Mouse (Mus musculus) intestine, embryonic 16.5 days (tissue): ENCODE results near the gene Fam189a1. TPM values are rescaled to one million over a fixed set of nuclear protein-coding genes. Genes with fewer than 3 reads are reported as not detected.

Experiments
- ATAC-seq: fragments of 200-750 bp; cut with Nextera tagmentation; 2 replicates; pipeline ENCODE4 v1.8.0; 2017; ENCODE audit warnings: moderate TSS enrichment, moderate library complexity
- H3K27ac ChIP-seq: fragments of 300-500 bp; sonication (generic); 2 replicates; pipeline ENCODE4 v1.5.1; 2014; ENCODE audit warnings: mild to moderate bottlenecking, low read length
- H3K27me3 ChIP-seq: fragments of 300-500 bp; sonication (generic); replicated peaks from 2 replicates; pipeline ENCODE4 v1.6.1; 2014; ENCODE audit warnings: low read length, control low read depth, mixed read lengths; ENCODE audit not compliant: control insufficient read depth, insufficient read depth
- H3K36me3 ChIP-seq: fragments of 300-500 bp; sonication (generic); 2 replicates; pipeline ENCODE4 v1.6.1; 2014; ENCODE audit warnings: low read length, control low read depth; ENCODE audit not compliant: control insufficient read depth, insufficient read depth
- H3K4me1 ChIP-seq: fragments of 300-500 bp; sonication (generic); 2 replicates; pipeline ENCODE4 v1.6.1; 2014; ENCODE audit warnings: low read length, control low read depth, mixed read lengths; ENCODE audit not compliant: control insufficient read depth, insufficient read depth
- H3K4me2 ChIP-seq: fragments of 300-500 bp; sonication (generic); 2 replicates; pipeline ENCODE4 v1.6.1; 2014; ENCODE audit warnings: low read depth, low read length, control low read depth
- H3K4me3 ChIP-seq: fragments of 300-500 bp; sonication (generic); 2 replicates; pipeline ENCODE4 v1.5.1; 2014; ENCODE audit warnings: mild to moderate bottlenecking, low read length
- H3K9ac ChIP-seq: fragments of 300-500 bp; sonication (generic); 2 replicates; pipeline ENCODE4 v1.6.1; 2014; ENCODE audit warnings: low read depth, low read length
- H3K9me3 ChIP-seq: fragments of 300-500 bp; sonication (generic); 2 replicates; pipeline ENCODE4 v1.6.1; 2016; ENCODE audit warnings: low read length, control low read depth; ENCODE audit not compliant: control insufficient read depth
- WGBS: fragments of 180-500 bp; shearing (Covaris S2); extraction: QIAGEN DNeasy Blood & Tissue Kit; methylation state at CpG from one replicate; pipeline ENCODE4 v1.1.7; 2014; 5-methylcytosine and 5-hydroxymethylcytosine counted together
- polyA plus RNA-seq: library from polyadenylated mRNA; unstranded; fragments of >200 nt; fragmentation: Nextera tagmentation; extraction: Ambion mirVana; gene quantifications from 2 replicates; pipeline ENCODE4 v1.2.1, GENCODE M21; 2015

Fam189a1 gene
- polyA plus RNA-seq, 1 experiment from 2014 or later: 0.67 TPM

DNA sequence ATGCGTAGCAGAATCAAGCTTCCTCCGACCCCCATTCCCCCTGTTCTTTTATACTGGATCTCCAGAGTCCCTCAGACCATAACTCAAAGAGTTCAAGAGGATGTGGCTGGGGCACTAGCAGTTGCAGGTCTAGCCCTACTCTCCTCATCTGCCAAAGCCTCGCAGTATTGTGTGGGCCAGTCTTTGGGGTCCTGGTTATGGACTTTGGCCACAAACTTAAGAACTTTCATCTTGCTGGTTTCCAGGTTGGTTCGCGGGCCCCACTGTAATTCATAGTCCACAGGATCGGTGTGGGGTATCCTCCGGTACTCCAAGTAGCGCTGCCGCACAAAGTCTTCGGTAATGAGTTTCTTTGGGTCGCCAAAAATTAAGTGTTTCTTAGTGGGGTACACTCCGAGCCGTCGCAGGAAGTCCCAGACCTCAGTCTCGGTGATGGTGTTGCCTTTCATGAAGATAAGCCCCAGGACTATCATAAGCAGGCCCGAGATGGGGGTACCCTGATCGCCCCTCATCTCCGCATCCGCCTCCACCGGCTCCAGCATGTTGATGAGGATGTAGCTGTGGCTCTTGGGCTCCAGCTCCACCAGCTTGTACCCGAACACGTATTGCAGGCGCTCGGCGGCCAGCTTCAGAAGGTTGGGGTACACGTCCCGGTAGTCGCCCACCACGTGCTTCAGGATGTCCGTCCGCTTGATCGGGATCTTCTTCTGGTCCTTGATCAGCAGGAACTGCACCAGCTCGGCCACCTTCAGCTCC is 284.2 kb downstream of the Fam189a1 start:
- Histone ChIP-seq H3K9ac (peak overlapping the region; percentile 96), H3K27ac (peak overlapping the region; percentile 98), H3K27me3 (no peaks in the 10 kb centered on the region), H3K4me3 (peak overlapping the region; percentile 85), H3K9me3 (no peaks in the 10 kb centered on the region), H3K36me3 (0 out of 2 replicates have a peak, but pooled peaks cover 3% of the 10 kb centered on the region), H3K4me1 (peaks cover 14% of the 10 kb centered on the region), H3K4me2 (peak overlapping the region; percentile 80)
- 2% methylated on average over 33 of the region's 33 CpGs for WGBS
- peak; percentile 75 for ATAC-seq

DNA sequence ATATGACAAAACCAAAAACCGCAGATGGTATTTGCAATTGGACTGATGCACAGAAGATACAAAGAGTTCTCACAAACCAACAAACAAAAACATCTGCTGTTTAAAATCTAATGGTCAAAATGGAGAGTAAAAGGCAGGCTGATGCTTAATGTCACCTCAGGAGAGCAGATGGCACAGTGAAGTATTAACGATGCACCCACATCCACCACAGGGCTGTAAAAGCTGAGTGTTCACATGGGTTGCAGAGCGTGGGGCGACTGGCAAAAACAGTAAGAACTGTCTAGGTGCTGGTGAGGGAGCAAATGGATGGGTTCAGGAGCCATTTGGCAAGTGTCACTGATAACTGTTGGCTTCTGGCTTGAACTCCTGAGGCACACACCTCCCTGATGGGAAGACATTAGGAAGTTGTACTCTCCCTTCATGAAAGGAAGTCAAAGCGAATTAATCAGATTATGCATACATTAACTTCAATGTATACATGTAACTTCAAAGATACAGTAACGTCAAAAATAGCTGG is 286.8 kb downstream of the Fam189a1 start:
- no peak overlapping the region for H3K27ac ChIP-seq
- no peak for ATAC-seq
- H3K9ac ChIP-seq: no peak overlapping the region
- H3K4me2 ChIP-seq: no peak overlapping the region
- H3K36me3 ChIP-seq: 0 out of 2 replicates have a peak, but pooled peaks cover 3% of the 10 kb centered on the region
- H3K4me3 ChIP-seq: no peak overlapping the region
- no peaks in the 10 kb centered on the region for H3K27me3 ChIP-seq
- 82% methylated on average over 6 of the region's 6 CpGs for WGBS
- peaks cover 14% of the 10 kb centered on the region for H3K4me1 ChIP-seq
- H3K9me3 ChIP-seq: no peaks in the 10 kb centered on the region

DNA sequence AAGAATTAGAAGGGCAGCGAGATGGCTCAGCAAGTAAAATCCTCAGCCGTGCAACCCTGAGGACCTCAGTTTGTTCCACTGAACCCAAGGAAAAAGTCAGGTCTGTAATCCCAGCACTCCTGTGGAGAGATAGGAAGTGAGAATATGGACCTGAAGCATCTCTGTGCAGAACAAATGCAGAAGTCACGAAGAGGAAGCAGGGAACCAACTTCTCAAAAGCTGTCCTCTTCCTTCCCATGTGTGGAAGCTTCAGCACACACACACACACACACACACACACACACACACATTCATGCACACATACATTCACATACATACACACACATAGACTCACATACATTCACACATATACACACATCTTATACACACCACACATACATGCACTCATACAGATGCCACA is 292.8 kb downstream of the Fam189a1 start:
- Histone ChIP-seq H3K9ac (no peak overlapping the region), H3K4me1 (no peaks in the 10 kb centered on the region), H3K9me3 (no peaks in the 10 kb centered on the region), H3K27ac (no peak overlapping the region), H3K27me3 (no peaks in the 10 kb centered on the region), H3K4me3 (no peak overlapping the region), H3K36me3 (no peaks in the 10 kb centered on the region), H3K4me2 (no peak overlapping the region)
- WGBS: 78% methylated on average over 3 of the region's 3 CpGs
- ATAC-seq: no peak

DNA sequence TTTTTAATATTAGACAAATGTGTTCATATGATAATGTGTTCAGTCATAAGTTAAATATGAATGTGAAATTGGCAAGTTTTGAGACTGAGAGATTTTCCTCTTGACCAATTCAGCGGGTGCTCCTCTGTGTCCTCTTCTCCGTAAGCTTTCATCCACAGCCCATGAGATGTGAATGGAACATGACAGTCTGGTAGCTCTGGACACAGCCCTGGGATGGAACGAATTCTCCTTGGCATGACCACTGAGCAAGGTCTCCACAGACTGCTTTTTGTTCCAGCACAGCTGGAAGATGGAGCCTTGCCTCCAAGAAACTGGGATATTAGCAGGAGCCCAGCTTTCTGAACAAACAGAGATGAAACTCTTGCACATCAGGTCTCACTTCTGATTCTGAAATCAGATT is 293.4 kb downstream of the Fam189a1 start:
- H3K27me3 ChIP-seq: no peaks in the 10 kb centered on the region
- WGBS: 80% methylated on average over 3 of the region's 3 CpGs
- H3K9me3 ChIP-seq: no peaks in the 10 kb centered on the region
- no peaks in the 10 kb centered on the region for H3K36me3 ChIP-seq
- H3K27ac ChIP-seq: no peak overlapping the region
- H3K9ac ChIP-seq: no peak overlapping the region
- no peak overlapping the region for H3K4me3 ChIP-seq
- H3K4me1 ChIP-seq: no peaks in the 10 kb centered on the region
- ATAC-seq: no peak
- no peak overlapping the region for H3K4me2 ChIP-seq

DNA sequence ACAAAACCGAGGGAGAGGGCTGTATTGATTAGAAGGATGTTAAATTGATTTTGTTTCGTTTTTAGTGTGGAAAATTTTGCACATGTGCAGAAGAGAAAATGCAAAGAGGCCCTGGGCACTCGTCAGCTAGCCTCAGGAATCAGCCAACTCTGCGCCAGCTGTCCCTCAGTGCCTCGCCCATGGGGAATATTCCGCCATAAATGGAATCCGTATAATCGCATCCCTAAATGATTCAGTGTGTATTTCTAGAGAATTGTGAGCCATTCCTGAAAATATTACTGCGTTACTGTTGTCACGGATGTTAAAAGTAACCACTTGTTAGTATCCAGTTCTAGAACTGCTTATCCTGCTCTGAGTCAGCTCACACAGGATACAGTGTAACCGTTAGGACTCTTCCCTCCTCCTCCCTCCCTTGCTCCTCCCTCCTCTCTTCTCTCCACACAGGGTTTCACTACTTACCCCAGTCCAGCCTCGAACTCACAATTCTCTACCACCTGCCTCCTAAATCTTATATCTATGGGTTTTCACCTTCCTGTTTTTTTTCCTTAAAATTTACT is 299.8 kb downstream of the Fam189a1 start:
- Histone ChIP-seq H3K4me2 (no peak overlapping the region), H3K27me3 (no peaks in the 10 kb centered on the region), H3K4me1 (no peaks in the 10 kb centered on the region), H3K36me3 (no peaks in the 10 kb centered on the region), H3K9me3 (no peaks in the 10 kb centered on the region), H3K9ac (no peak overlapping the region), H3K27ac (no peak overlapping the region), H3K4me3 (no peak overlapping the region)
- ATAC-seq: no peak
- WGBS: 72% methylated on average over 12 of the region's 12 CpGs

DNA sequence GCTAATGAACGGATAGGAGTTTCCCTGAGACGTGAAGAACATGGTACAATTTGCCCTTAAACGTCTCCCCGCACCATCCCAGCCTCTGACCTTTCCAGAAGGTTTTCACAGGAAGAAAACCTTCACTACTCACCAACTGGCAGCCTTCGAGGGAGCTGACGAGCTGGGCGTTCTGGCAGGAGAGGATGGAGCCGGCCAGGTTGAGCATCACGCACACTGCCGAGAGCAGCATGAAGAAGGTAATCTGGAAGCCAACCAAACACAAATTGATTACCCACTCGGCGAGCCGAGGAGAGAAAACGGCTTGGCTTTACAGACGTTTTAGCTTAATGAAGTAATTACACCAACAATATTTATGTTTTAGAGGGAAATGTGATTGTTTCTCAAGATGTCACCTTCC is 300.4 kb downstream of the Fam189a1 start:
- ATAC-seq: no peak
- Histone ChIP-seq H3K27me3 (no peaks in the 10 kb centered on the region), H3K9ac (no peak overlapping the region), H3K36me3 (no peaks in the 10 kb centered on the region), H3K4me1 (no peaks in the 10 kb centered on the region), H3K4me3 (no peak overlapping the region), H3K27ac (no peak overlapping the region), H3K9me3 (no peaks in the 10 kb centered on the region), H3K4me2 (no peak overlapping the region)
- WGBS: 64% methylated on average over 15 of the region's 15 CpGs

DNA sequence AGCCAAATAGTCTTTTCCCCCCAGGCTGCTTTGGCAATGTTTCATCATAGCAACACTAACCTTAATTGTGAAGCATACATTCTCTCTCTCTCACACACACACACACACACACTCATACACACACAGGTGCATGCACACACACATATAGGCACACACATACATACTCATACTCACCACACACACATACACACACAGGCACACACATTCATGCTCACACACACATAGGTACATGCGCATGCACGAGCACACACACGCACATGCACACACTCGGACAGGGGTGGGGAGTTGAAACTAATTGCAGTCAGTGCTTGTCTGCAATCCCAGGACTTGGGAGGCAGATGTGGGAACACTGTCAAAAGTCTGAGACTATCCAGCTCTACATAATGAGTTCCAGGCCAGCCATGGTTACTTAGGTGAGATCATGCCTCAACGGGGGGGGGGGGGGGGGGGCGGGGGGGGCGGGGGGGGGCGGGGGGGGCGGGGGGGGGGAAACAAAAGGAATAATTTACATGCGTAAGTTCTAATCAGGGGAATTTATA is 300.9 kb downstream of the Fam189a1 start:
- no peak overlapping the region for H3K9ac ChIP-seq
- no peaks in the 10 kb centered on the region for H3K36me3 ChIP-seq
- WGBS: 75% methylated on average over 5 of the region's 10 CpGs
- no peaks in the 10 kb centered on the region for H3K4me1 ChIP-seq
- ATAC-seq: no peak
- H3K9me3 ChIP-seq: no peaks in the 10 kb centered on the region
- no peak overlapping the region for H3K27ac ChIP-seq
- H3K27me3 ChIP-seq: no peaks in the 10 kb centered on the region
- H3K4me3 ChIP-seq: no peak overlapping the region
- H3K4me2 ChIP-seq: no peak overlapping the region

DNA sequence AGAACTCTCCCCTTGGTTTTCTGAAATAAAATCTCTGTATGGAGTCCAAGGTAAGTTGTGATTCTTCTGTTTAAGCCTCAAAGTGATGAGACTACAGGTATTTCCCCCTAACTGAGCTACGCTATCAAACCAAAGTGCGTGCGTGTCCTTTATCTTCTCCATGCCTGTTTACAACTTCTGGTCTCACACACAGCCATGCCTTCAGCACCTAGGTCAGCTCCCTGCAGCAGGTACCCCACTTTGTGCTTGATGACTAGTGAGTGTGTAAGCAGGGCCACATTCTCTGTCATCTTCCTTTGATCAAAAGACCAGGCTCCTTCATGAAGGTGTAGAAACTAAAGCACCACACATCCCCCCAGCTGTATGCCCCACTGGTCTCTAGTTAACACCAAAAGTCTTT is 305.6 kb downstream of the Fam189a1 start:
- Histone ChIP-seq H3K27me3 (no peaks in the 10 kb centered on the region), H3K9me3 (no peaks in the 10 kb centered on the region), H3K36me3 (no peaks in the 10 kb centered on the region), H3K4me1 (no peaks in the 10 kb centered on the region), H3K4me3 (no peak overlapping the region), H3K9ac (no peak overlapping the region), H3K27ac (no peak overlapping the region), H3K4me2 (no peak overlapping the region)
- WGBS: 15% methylated on average over 3 of the region's 3 CpGs
- ATAC-seq: no peak

DNA sequence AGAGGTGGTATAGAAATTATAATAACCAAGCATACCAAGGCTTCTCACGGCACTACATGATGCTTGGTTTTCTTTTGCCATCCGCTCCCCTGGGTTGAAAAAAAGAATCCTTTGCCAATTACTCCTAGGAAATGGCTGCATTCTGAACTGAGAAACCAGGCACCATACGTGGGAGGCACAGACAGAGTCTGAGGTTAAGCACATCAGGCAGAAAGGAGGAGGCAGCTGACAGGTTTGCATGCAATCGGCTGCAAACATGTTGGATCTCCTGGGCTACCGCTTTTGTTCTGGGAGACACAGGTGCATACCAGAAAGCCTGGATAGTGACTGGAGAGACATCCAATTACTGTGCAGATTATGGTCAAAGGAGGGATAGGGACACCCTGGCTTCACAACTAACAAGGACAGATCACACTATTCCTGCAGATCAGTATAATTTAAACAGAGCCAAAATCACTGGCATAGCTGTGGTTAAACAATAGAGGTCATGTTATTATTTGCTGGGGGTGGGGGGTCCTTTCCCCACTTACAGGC is 308.9 kb downstream of the Fam189a1 start:
- Histone ChIP-seq H3K27ac (no peak overlapping the region), H3K4me2 (no peak overlapping the region), H3K36me3 (no peaks in the 10 kb centered on the region), H3K4me3 (no peak overlapping the region), H3K9ac (no peak overlapping the region), H3K4me1 (no peaks in the 10 kb centered on the region), H3K27me3 (no peaks in the 10 kb centered on the region), H3K9me3 (no peaks in the 10 kb centered on the region)
- ATAC-seq: no peak
- WGBS: 83% methylated on average over 5 of the region's 5 CpGs
